8 mouse cellular contexts compared by ENCODE assay signal in the genomic region with DNA sequence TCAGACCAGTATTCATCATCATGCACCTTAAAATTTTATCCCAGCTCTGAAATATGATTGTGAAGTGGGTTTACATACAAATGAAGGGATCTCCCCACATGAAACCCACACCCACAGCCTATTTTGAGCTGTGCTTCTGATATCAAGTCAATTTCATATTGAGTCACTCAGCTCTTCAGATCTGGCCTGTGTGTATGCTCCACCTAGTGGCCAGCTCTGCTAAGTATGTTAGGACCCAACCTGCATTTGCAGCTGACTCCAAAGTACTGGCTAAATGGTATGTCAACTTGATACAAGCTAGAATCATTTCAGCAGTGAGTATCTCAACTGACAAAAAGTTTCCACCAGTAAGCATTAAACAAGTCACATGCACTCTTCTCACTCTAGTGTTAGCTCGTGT.
DNase-seq lines count a peak whose midpoint lies in the region; ATAC-seq and TF ChIP-seq lines count a peak whose summit lies in the region.

No protein-coding gene starts in this region.

- H3K4me2 ChIP-seq in kidney, embryonic 16.5 days (replicated peaks; ENCODE audit: low read depth, low read length), result no peak overlapping the region
- H3K4me2 ChIP-seq in kidney, postnatal 0 days (ENCODE audit: low read length), result no peak overlapping the region
- no peak overlapping the region for H3K4me2 ChIP-seq in neural tube, embryonic 14.5 days (ENCODE audit: low read depth, low read length)

- ATAC-seq in kidney, embryonic 16.5 days (ENCODE audit: low FRiP score, low TSS enrichment), result no peak
- no peak for ATAC-seq in kidney, postnatal 0 days (replicated peaks; ENCODE audit: low FRiP score, low read depth)
- peak; percentile 77; the same call in 1 of the 2 replicates for ATAC-seq in neural tube, embryonic 14.5 days (ENCODE audit: low read depth)

- H3K36me3 ChIP-seq in kidney, adult 2 months (ENCODE audit: control insufficient read depth, insufficient read depth, low read length), result no peaks in the 10 kb centered on the region
- H3K36me3 ChIP-seq in kidney, embryonic 16.5 days (ENCODE audit: insufficient read depth, low read length), result no peaks in the 10 kb centered on the region
- no peaks in the 10 kb centered on the region for H3K36me3 ChIP-seq in kidney, postnatal 0 days (ENCODE audit: insufficient read depth, low read length)
- H3K36me3 ChIP-seq in neural tube, embryonic 14.5 days (ENCODE audit: control insufficient read depth, insufficient read depth, low read length), result no peaks in the 10 kb centered on the region

- no peak overlapping the region for H3K9ac ChIP-seq in kidney, embryonic 16.5 days (replicated peaks; ENCODE audit: low read length)
- no peak overlapping the region for H3K9ac ChIP-seq in kidney, postnatal 0 days (ENCODE audit: low read depth, low read length)
- H3K9ac ChIP-seq in neural tube, embryonic 14.5 days (replicated peaks; ENCODE audit: low read depth, low read length), result no peak overlapping the region

- no peak overlapping the region for H3K27ac ChIP-seq in kidney, adult 2 months (ENCODE audit: insufficient read depth, low read depth, low read length)
- no peak overlapping the region for H3K27ac ChIP-seq in kidney, embryonic 16.5 days (ENCODE audit: low read length)
- H3K27ac ChIP-seq in cortical plate, adult 2 months (ENCODE audit: insufficient read depth, low read length), result no peak overlapping the region
- no peak overlapping the region for H3K27ac ChIP-seq in kidney, postnatal 0 days
- no peak overlapping the region for H3K27ac ChIP-seq in neural tube, embryonic 14.5 days (ENCODE audit: low read depth, low read length)

- DNase-seq in kidney, adult 2 months, result peak; percentile 46
- peak; percentile 55 for DNase-seq in NIH3T3 (ENCODE audit: low read depth)
- DNase-seq in kidney, postnatal 0 days (ENCODE audit: low spot score), result peak; percentile 51
- DNase-seq in spleen, postnatal 4 days (ENCODE audit: low spot score in 2 of 2), result no peak
- no peak for DNase-seq in thymus, postnatal 4 days

- no peak overlapping the region for H3K4me3 ChIP-seq in kidney, adult 2 months (ENCODE audit: insufficient read depth, low read depth, low read length)
- H3K4me3 ChIP-seq in kidney, embryonic 16.5 days (ENCODE audit: low read length), result no peak overlapping the region
- H3K4me3 ChIP-seq in cortical plate, adult 2 months (ENCODE audit: insufficient read depth, low read length), result no peak overlapping the region
- no peak overlapping the region for H3K4me3 ChIP-seq in kidney, postnatal 0 days (replicated peaks; ENCODE audit: low read depth, low read length)
- H3K4me3 ChIP-seq in neural tube, embryonic 14.5 days (ENCODE audit: low read depth, low read length), result no peak overlapping the region

- TF ChIP-seq CTCF in kidney, adult 2 months (conservative IDR thresholded peaks at IDR 0.05; ENCODE audit: insufficient read depth, insufficient read length, low read depth, low read length), result peak; percentile 64
- peak; percentile 60 for TF ChIP-seq CTCF in cortical plate, adult 2 months (IDR thresholded peaks at IDR 0.05; ENCODE audit: extremely low read depth, insufficient read depth, low read length)
- TF ChIP-seq CTCF in kidney, postnatal 0 days (IDR thresholded peaks at IDR 0.05; ENCODE audit: low read depth), result peak; percentile 67

- H3K4me1 ChIP-seq in kidney, adult 2 months (ENCODE audit: control insufficient read depth, insufficient read depth, low read length), result no peaks in the 10 kb centered on the region
- no peaks in the 10 kb centered on the region for H3K4me1 ChIP-seq in kidney, embryonic 16.5 days (ENCODE audit: insufficient read depth, low read length)
- no peaks in the 10 kb centered on the region for H3K4me1 ChIP-seq in cortical plate, adult 2 months (ENCODE audit: control insufficient read depth, insufficient read depth, low read length)
- H3K4me1 ChIP-seq in kidney, postnatal 0 days (replicated peaks; ENCODE audit: insufficient read depth, low read length), result no peaks in the 10 kb centered on the region
- H3K4me1 ChIP-seq in neural tube, embryonic 14.5 days (ENCODE audit: control insufficient read depth, insufficient read depth, low read length), result no peaks in the 10 kb centered on the region

- 35% methylated on average over 1 of the region's 1 CpGs for WGBS in kidney, adult 2 months
- 31% methylated on average over 1 of the region's 1 CpGs for WGBS in kidney, embryonic 16.5 days
- WGBS in kidney, postnatal 0 days, result 26% methylated on average over 1 of the region's 1 CpGs
- 26% methylated on average over 1 of the region's 1 CpGs for WGBS in neural tube, embryonic 14.5 days

- no peaks in the 10 kb centered on the region for H3K9me3 ChIP-seq in kidney, embryonic 16.5 days (ENCODE audit: low read length)
- H3K9me3 ChIP-seq in kidney, postnatal 0 days (replicated peaks; ENCODE audit: low read length), result no peaks in the 10 kb centered on the region
- no peaks in the 10 kb centered on the region for H3K9me3 ChIP-seq in neural tube, embryonic 14.5 days (ENCODE audit: control insufficient read depth, low read length)

- TF ChIP-seq POLR2A in kidney, adult 2 months (IDR thresholded peaks at IDR 0.05; ENCODE audit: low read depth, low read length), result no peak
- TF ChIP-seq POLR2A in cortical plate, adult 2 months (IDR thresholded peaks at IDR 0.05; ENCODE audit: extremely low read depth, insufficient read depth, low read length), result no peak

- H3K27me3 ChIP-seq in kidney, adult 2 months (replicated peaks; ENCODE audit: control insufficient read depth, insufficient read depth, low read length), result no peaks in the 10 kb centered on the region
- no peaks in the 10 kb centered on the region for H3K27me3 ChIP-seq in kidney, embryonic 16.5 days (ENCODE audit: insufficient read depth, low read length)
- no peaks in the 10 kb centered on the region for H3K27me3 ChIP-seq in kidney, postnatal 0 days (ENCODE audit: insufficient read depth, low read length)
- H3K27me3 ChIP-seq in neural tube, embryonic 14.5 days (ENCODE audit: control insufficient read depth, insufficient read depth, low read length), result no peaks in the 10 kb centered on the region

Comparison
In these comparisons a context has a peak if more than half of its experiments do, and no peak if none do; other contexts are left out.
1. DNase-seq: peak in kidney, adult 2 months (single experiment), NIH3T3 (single experiment) and kidney, postnatal 0 days (single experiment); none in spleen, postnatal 4 days (0 of 2) and thymus, postnatal 4 days (single experiment).
2. Peak in every context shown above with its lines, with median percentiles within 50 percentile points of each other: CTCF ChIP-seq.